Mouse (Mus musculus): ENCODE results near the gene Ptrh1. TPM values are rescaled to one million over a fixed set of nuclear protein-coding genes. Genes with fewer than 3 reads are reported as not detected.

The Ptrh1 gene
- polyA plus RNA-seq, 1 experiment from 2014 or later = 3.5 TPM

- H3K4me1 ChIP-seq (ENCODE audit: control insufficient read depth, insufficient read depth, low read length) = no peaks in the 10 kb centered on the region
- H3K27me3 ChIP-seq (ENCODE audit: control insufficient read depth, insufficient read depth, low read length) = no peaks in the 10 kb centered on the region
- ATAC-seq (ENCODE audit: low FRiP score, low TSS enrichment) = no peak
- H3K9ac ChIP-seq (replicated peaks; ENCODE audit: low read length) = no peak overlapping the region
- peak; percentile 69 for DNase-seq
- H3K9me3 ChIP-seq (ENCODE audit: control insufficient read depth, low read length) = no peaks in the 10 kb centered on the region
- H3K4me2 ChIP-seq (ENCODE audit: low read length) = no peak overlapping the region
- no peak overlapping the region for H3K27ac ChIP-seq (replicated peaks; ENCODE audit: low read depth, low read length)
- H3K36me3 ChIP-seq (ENCODE audit: control insufficient read depth, insufficient read depth, low read length) = peaks cover 54% of the 10 kb centered on the region
- WGBS = 73% methylated on average over 11 of the region's 11 CpGs
- H3K4me3 ChIP-seq (replicated peaks; ENCODE audit: low read depth, low read length) = no peak overlapping the region
Observed at GRCm38 (mm10) chr2:32821041-32821802, 45.6 kb downstream of the Ptrh1 start.

DNA sequence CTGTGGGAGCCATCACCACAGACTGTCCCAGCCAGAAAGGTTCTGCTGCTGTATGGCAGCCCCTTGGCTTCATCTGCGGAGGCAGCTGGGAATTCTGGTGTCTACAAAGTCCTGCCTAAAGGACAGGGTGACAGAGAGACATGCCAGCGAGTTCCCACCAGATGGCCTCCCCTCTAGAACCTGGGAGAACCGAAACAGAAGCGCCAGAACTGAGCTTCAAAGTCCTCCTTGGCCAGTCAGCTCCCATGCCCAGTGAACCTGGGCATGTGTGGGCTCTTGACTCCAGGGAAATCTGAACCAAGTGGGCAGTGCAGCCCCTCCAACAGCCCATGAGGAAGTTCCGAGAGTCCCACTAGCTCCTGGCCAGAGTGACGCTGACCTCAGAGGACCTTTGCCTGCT lies 47.1 kb downstream of the Ptrh1 start:
- H3K36me3 ChIP-seq (ENCODE audit: control insufficient read depth, insufficient read depth, low read length) = peaks cover 45% of the 10 kb centered on the region
- H3K4me2 ChIP-seq (ENCODE audit: low read length) = no peak overlapping the region
- H3K4me1 ChIP-seq (ENCODE audit: control insufficient read depth, insufficient read depth, low read length) = no peaks in the 10 kb centered on the region
- DNase-seq (no peak), ATAC-seq (ENCODE audit: low FRiP score, low TSS enrichment) (no peak)
- 85% methylated on average over 6 of the region's 6 CpGs for WGBS
- no peaks in the 10 kb centered on the region for H3K27me3 ChIP-seq (ENCODE audit: control insufficient read depth, insufficient read depth, low read length)
- H3K27ac ChIP-seq (replicated peaks; ENCODE audit: low read depth, low read length) = no peak overlapping the region
- H3K4me3 ChIP-seq (replicated peaks; ENCODE audit: low read depth, low read length) = no peak overlapping the region
- no peak overlapping the region for H3K9ac ChIP-seq (replicated peaks; ENCODE audit: low read length)
- no peaks in the 10 kb centered on the region for H3K9me3 ChIP-seq (ENCODE audit: control insufficient read depth, low read length)

DNA sequence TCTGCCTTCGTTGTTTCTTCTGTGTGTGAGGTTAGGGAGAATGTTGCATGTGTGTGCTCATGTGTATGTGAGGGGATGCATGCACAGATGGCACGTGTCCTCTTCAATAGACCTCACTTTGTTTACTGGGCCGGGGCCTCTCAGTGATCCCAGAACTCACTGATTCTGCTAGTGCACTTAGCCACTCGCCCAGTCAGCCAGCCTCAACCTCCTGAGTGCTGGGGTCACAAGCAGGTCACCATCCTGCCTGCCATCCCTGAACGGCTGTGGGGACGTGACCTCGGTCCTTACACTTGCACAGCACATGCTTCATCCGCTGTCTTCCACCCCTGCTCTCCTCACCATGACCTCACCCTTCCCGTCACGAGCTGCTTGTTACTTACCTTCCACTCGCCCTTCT lies 47.6 kb downstream of the Ptrh1 start:
- ATAC-seq (ENCODE audit: low FRiP score, low TSS enrichment) (no peak), DNase-seq (no peak)
- no peaks in the 10 kb centered on the region for H3K27me3 ChIP-seq (ENCODE audit: control insufficient read depth, insufficient read depth, low read length)
- WGBS = 74% methylated on average over 11 of the region's 11 CpGs
- H3K4me1 ChIP-seq (ENCODE audit: control insufficient read depth, insufficient read depth, low read length) = no peaks in the 10 kb centered on the region
- H3K36me3 ChIP-seq (ENCODE audit: control insufficient read depth, insufficient read depth, low read length) = peaks cover 40% of the 10 kb centered on the region
- no peaks in the 10 kb centered on the region for H3K9me3 ChIP-seq (ENCODE audit: control insufficient read depth, low read length)
- H3K4me3 ChIP-seq (replicated peaks; ENCODE audit: low read depth, low read length) = no peak overlapping the region
- no peak overlapping the region for H3K4me2 ChIP-seq (ENCODE audit: low read length)
- H3K9ac ChIP-seq (replicated peaks; ENCODE audit: low read length) = no peak overlapping the region
- H3K27ac ChIP-seq (replicated peaks; ENCODE audit: low read depth, low read length) = no peak overlapping the region

- WGBS = 62% methylated on average over 8 of the region's 8 CpGs
- no peak for DNase-seq
- Histone ChIP-seq H3K4me1 (ENCODE audit: control insufficient read depth, insufficient read depth, low read length) (no peaks in the 10 kb centered on the region), H3K27ac (replicated peaks; ENCODE audit: low read depth, low read length) (no peak overlapping the region), H3K27me3 (ENCODE audit: control insufficient read depth, insufficient read depth, low read length) (no peaks in the 10 kb centered on the region), H3K9me3 (ENCODE audit: control insufficient read depth, low read length) (no peaks in the 10 kb centered on the region), H3K36me3 (ENCODE audit: control insufficient read depth, insufficient read depth, low read length) (peaks cover 34% of the 10 kb centered on the region), H3K4me3 (replicated peaks; ENCODE audit: low read depth, low read length) (no peak overlapping the region), H3K9ac (replicated peaks; ENCODE audit: low read length) (no peak overlapping the region), H3K4me2 (ENCODE audit: low read length) (no peak overlapping the region)
- no peak for ATAC-seq (ENCODE audit: low FRiP score, low TSS enrichment)
Observed at GRCm38 (mm10) chr2:32823579-32824154, 48.1 kb downstream of the Ptrh1 start.

DNA sequence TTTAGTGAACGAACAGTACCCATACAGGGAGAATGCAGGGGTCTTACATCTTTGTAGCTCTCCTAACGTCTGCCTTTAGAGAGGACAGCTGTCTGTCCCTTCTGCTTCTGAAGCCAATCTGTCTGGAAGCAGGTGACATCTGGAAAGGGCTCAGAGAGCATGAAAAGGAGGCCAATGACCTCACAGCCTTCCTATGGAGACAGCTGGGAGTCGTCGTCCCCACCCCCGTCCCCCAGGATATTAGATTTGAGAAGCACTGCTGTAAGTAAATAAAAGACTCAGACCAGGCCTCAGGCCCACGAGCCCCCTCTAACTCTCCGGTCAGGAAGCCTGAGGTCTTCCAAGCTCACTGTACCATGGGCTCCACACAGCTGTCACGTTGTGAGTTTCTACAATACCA lies 48.6 kb downstream of the Ptrh1 start:
- DNase-seq (no peak), ATAC-seq (ENCODE audit: low FRiP score, low TSS enrichment) (no peak)
- 31% methylated on average over 8 of the region's 8 CpGs for WGBS
- H3K4me2 ChIP-seq (ENCODE audit: low read length) = no peak overlapping the region
- H3K9ac ChIP-seq (replicated peaks; ENCODE audit: low read length) = no peak overlapping the region
- no peaks in the 10 kb centered on the region for H3K9me3 ChIP-seq (ENCODE audit: control insufficient read depth, low read length)
- H3K4me3 ChIP-seq (replicated peaks; ENCODE audit: low read depth, low read length) = no peak overlapping the region
- H3K27me3 ChIP-seq (ENCODE audit: control insufficient read depth, insufficient read depth, low read length) = no peaks in the 10 kb centered on the region
- H3K27ac ChIP-seq (replicated peaks; ENCODE audit: low read depth, low read length) = no peak overlapping the region
- no peaks in the 10 kb centered on the region for H3K4me1 ChIP-seq (ENCODE audit: control insufficient read depth, insufficient read depth, low read length)
- H3K36me3 ChIP-seq (ENCODE audit: control insufficient read depth, insufficient read depth, low read length) = peaks cover 29% of the 10 kb centered on the region

- 88% methylated on average over 1 of the region's 1 CpGs for WGBS
- ATAC-seq (ENCODE audit: low FRiP score, low TSS enrichment) (no peak), DNase-seq (no peak)
Observed at GRCm38 (mm10) chr2:32824778-32825177, 49.2 kb downstream of the Ptrh1 start.

GRCm38 (mm10) chr2:32825796-32826195 lies 50.2 kb downstream of the Ptrh1 start:
- DNase-seq (no peak), ATAC-seq (ENCODE audit: low FRiP score, low TSS enrichment) (no peak)
- H3K9me3 ChIP-seq (ENCODE audit: control insufficient read depth, low read length) = no peaks in the 10 kb centered on the region
- H3K27ac ChIP-seq (replicated peaks; ENCODE audit: low read depth, low read length) = no peak overlapping the region
- no peak overlapping the region for H3K4me3 ChIP-seq (replicated peaks; ENCODE audit: low read depth, low read length)
- H3K4me1 ChIP-seq (ENCODE audit: control insufficient read depth, insufficient read depth, low read length) = no peaks in the 10 kb centered on the region
- no peak overlapping the region for H3K4me2 ChIP-seq (ENCODE audit: low read length)
- H3K27me3 ChIP-seq (ENCODE audit: control insufficient read depth, insufficient read depth, low read length) = no peaks in the 10 kb centered on the region
- peaks cover 16% of the 10 kb centered on the region for H3K36me3 ChIP-seq (ENCODE audit: control insufficient read depth, insufficient read depth, low read length)
- 86% methylated on average over 6 of the region's 6 CpGs for WGBS
- no peak overlapping the region for H3K9ac ChIP-seq (replicated peaks; ENCODE audit: low read length)

More at GRCm38 (mm10) chr2:32824778-32825177, 49.2 kb downstream of the Ptrh1 start:
- H3K36me3 ChIP-seq (ENCODE audit: control insufficient read depth, insufficient read depth, low read length) = peaks cover 25% of the 10 kb centered on the region
- no peak overlapping the region for H3K9ac ChIP-seq (replicated peaks; ENCODE audit: low read length)
- H3K4me1 ChIP-seq (ENCODE audit: control insufficient read depth, insufficient read depth, low read length) = no peaks in the 10 kb centered on the region
- H3K27ac ChIP-seq (replicated peaks; ENCODE audit: low read depth, low read length) = no peak overlapping the region
- no peaks in the 10 kb centered on the region for H3K27me3 ChIP-seq (ENCODE audit: control insufficient read depth, insufficient read depth, low read length)
- H3K4me3 ChIP-seq (replicated peaks; ENCODE audit: low read depth, low read length) = no peak overlapping the region
- H3K9me3 ChIP-seq (ENCODE audit: control insufficient read depth, low read length) = no peaks in the 10 kb centered on the region
- H3K4me2 ChIP-seq (ENCODE audit: low read length) = no peak overlapping the region
